Mouse (Mus musculus): ENCODE measurements around the gene Scd3. TPM values are rescaled to one million over a fixed set of nuclear protein-coding genes. Genes with fewer than 3 reads are reported as not detected.

The Scd3 gene
- polyA plus RNA-seq, 1 experiment from 2014 or later: 0.50 TPM

DNA sequence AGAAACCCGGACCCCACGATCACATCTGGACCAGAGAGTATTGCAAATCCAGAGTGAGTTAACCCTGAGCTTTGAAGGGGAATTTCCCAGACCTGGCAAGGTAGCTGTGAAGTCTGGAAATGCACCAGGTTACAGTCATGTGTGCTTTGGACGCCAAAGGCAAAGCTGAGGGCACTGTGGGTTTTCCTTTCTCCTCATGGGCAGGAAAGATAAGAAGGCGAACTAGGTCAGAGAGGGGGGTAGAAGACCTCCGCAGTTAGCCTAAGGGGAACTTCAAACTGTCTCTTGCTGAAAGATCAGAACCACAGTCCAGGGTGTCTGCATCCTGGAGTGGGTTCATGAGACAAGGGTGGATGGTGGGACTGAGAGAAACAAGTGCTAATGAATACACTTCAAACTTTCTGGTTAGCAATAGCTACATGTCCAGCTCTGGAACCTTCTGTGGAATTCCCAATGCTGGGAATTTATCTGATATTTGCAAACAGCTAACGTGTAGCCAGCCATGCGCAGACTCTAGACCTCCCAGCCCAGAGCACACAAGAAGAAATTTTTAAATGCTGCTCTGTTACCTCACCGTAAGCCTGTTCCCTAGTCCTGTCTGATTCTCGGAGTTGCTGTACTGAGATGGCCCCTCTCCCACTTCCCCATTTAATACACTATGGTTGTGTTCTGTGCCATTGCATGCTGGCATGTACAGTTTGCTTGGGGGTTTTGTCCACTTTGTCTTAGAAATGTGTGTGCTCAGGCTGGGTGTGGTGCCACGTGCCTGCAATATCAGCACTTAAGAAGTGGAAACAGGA lies 5.8 kb upstream of the Scd3 start:
- H3K27ac ChIP-seq (ENCODE audit: low read length): no peak overlapping the region
- no peak for ATAC-seq
- H3K4me3 ChIP-seq (ENCODE audit: low read depth, low read length): no peak overlapping the region
- no peaks in the 10 kb centered on the region for H3K4me1 ChIP-seq (ENCODE audit: insufficient read depth, low read depth, low read length)
- no peak for DNase-seq (ENCODE audit: low spot score)
- TF ChIP-seq EP300 (IDR thresholded peaks at IDR 0.05): no peak
- no peaks in the 10 kb centered on the region for H3K36me3 ChIP-seq (ENCODE audit: insufficient read depth, low read length)
- H3K9me3 ChIP-seq (ENCODE audit: low read length): no peaks in the 10 kb centered on the region
- no peak overlapping the region for H3K9ac ChIP-seq (replicated peaks; ENCODE audit: low read depth)
- H3K4me2 ChIP-seq (replicated peaks; ENCODE audit: low read depth, low read length): no peak overlapping the region
- 79% methylated on average over 10 of the region's 10 CpGs for whole genome bisulfite sequencing
- H3K27me3 ChIP-seq (replicated peaks; ENCODE audit: insufficient read depth, low read length): no peaks in the 10 kb centered on the region

DNA sequence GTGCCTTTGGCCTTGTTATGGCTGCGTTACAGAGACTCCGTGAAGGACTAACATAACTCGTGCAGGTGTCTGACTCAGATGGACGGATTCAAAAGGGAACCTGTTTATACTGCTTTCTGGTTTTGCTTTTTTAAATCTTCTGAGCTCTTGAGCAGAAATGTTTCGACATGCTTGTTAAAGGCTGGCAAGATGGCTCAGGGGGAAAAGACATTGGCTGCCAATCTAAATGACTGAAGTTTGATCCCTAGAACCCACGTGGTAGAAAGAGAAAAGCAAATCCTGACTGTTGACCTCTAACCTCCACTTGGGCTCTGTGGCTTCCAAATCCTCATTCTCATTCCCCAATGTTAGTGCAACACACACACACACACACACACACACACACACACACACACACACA lies 4.6 kb upstream of the Scd3 start:
- TF ChIP-seq CTCF (IDR thresholded peaks at IDR 0.05): no peak
- Histone ChIP-seq H3K9ac (replicated peaks; ENCODE audit: low read depth) (no peak overlapping the region), H3K36me3 (ENCODE audit: insufficient read depth, low read length) (no peaks in the 10 kb centered on the region), H3K27ac (ENCODE audit: low read length) (no peak overlapping the region), H3K27me3 (replicated peaks; ENCODE audit: insufficient read depth, low read length) (no peaks in the 10 kb centered on the region), H3K4me2 (replicated peaks; ENCODE audit: low read depth, low read length) (no peak overlapping the region), H3K4me3 (ENCODE audit: low read depth, low read length) (no peak overlapping the region), H3K4me1 (ENCODE audit: insufficient read depth, low read depth, low read length) (no peaks in the 10 kb centered on the region), H3K9me3 (ENCODE audit: low read length) (no peaks in the 10 kb centered on the region)
- DNase-seq (ENCODE audit: low spot score) (no peak), ATAC-seq (no peak)
- WGBS: 80% methylated on average over 6 of the region's 6 CpGs

DNA sequence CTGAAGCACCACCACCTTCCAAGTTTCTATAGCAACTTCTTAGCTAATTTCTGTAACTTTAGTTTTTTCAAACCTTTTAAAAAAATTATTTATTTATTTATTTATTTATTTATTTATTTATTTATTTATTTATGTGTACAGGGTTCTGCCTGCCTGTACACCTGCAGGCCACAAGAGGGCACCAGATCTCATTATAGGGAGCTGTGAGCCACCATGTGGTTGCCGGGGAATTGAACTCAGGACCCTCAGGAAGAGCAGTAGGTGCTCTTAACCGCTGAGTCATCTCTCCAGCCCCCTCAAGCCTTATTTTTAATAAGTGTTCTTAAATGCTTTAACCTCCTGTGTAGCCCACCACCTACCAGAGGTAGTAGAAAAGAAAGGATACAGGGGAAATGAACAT lies 4.1 kb upstream of the Scd3 start:
- Histone ChIP-seq H3K9ac (replicated peaks; ENCODE audit: low read depth) (no peak overlapping the region), H3K9me3 (ENCODE audit: low read length) (no peaks in the 10 kb centered on the region), H3K27me3 (replicated peaks; ENCODE audit: insufficient read depth, low read length) (no peaks in the 10 kb centered on the region), H3K4me2 (replicated peaks; ENCODE audit: low read depth, low read length) (no peak overlapping the region), H3K27ac (ENCODE audit: low read length) (no peak overlapping the region), H3K4me1 (ENCODE audit: insufficient read depth, low read depth, low read length) (no peaks in the 10 kb centered on the region), H3K4me3 (ENCODE audit: low read depth, low read length) (no peak overlapping the region), H3K36me3 (ENCODE audit: insufficient read depth, low read length) (no peaks in the 10 kb centered on the region)
- DNase-seq (ENCODE audit: low spot score) (no peak), ATAC-seq (no peak)
- WGBS: 86% methylated on average over 2 of the region's 2 CpGs
- TF ChIP-seq CTCF (IDR thresholded peaks at IDR 0.05) (peak; percentile 55), EP300 (IDR thresholded peaks at IDR 0.05) (no peak)

DNA sequence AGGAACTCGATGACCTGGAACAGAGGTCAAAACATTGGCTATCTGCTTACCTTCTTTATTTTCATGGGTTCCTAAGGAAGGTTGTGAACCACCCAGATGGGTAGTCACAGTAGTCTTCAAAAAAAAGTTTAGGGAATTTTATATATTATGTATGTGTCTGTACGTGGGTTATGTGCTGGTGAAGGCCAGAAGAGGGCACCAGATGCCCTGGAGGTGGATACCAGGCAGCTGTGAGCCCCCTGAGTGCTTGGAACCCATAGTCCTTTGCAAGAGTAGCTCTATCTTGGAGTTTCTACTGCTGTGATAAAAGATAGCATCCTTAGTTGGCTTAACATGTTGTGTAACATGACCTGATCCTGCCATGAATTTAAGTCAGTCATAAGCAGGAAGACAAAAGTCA lies 4.0 kb downstream of the Scd3 start:
- Histone ChIP-seq H3K27ac (ENCODE audit: low read length) (no peak overlapping the region), H3K4me2 (replicated peaks; ENCODE audit: low read depth, low read length) (no peak overlapping the region), H3K9ac (replicated peaks; ENCODE audit: low read depth) (no peak overlapping the region), H3K36me3 (ENCODE audit: insufficient read depth, low read length) (no peaks in the 10 kb centered on the region), H3K27me3 (replicated peaks; ENCODE audit: insufficient read depth, low read length) (no peaks in the 10 kb centered on the region), H3K4me3 (ENCODE audit: low read depth, low read length) (no peak overlapping the region), H3K4me1 (ENCODE audit: insufficient read depth, low read depth, low read length) (no peaks in the 10 kb centered on the region), H3K9me3 (ENCODE audit: low read length) (no peaks in the 10 kb centered on the region)
- ATAC-seq (no peak), DNase-seq (ENCODE audit: low spot score) (no peak)
- TF ChIP-seq CTCF (IDR thresholded peaks at IDR 0.05) (peak; percentile 21; the same call in 1 of the 2 replicates), EP300 (IDR thresholded peaks at IDR 0.05) (no peak)
- WGBS: 65% methylated on average over 2 of the region's 2 CpGs

DNA sequence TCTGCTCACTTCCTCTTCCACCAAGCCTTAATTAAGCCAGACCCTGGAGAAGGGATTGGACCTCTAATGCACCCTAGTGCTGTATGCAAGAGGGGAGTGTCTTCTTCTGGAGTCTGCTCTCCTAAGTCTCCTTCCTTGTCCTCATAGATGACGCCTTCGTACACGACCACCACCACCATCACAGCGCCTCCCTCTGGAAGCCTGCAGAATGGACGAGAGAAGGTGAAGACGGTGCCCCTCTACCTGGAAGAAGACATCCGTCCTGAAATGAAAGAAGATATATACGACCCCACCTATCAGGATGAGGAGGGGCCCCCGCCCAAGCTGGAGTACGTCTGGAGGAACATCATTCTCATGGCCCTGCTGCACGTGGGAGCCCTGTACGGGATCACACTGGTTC lies 12.2 kb downstream of the Scd3 start:
- Histone ChIP-seq H3K27me3 (replicated peaks; ENCODE audit: insufficient read depth, low read length) (no peaks in the 10 kb centered on the region), H3K9me3 (ENCODE audit: low read length) (no peaks in the 10 kb centered on the region), H3K9ac (replicated peaks; ENCODE audit: low read depth) (no peak overlapping the region), H3K4me2 (replicated peaks; ENCODE audit: low read depth, low read length) (no peak overlapping the region), H3K36me3 (ENCODE audit: insufficient read depth, low read length) (no peaks in the 10 kb centered on the region), H3K27ac (ENCODE audit: low read length) (no peak overlapping the region), H3K4me1 (ENCODE audit: insufficient read depth, low read depth, low read length) (no peaks in the 10 kb centered on the region), H3K4me3 (ENCODE audit: low read depth, low read length) (no peak overlapping the region)
- no peak for DNase-seq (ENCODE audit: low spot score)
- WGBS: 66% methylated on average over 12 of the region's 12 CpGs
- TF ChIP-seq EP300 (IDR thresholded peaks at IDR 0.05) (no peak), CTCF (IDR thresholded peaks at IDR 0.05) (no peak; the same call in 1 of the 2 replicates)
- ATAC-seq: no peak

DNA sequence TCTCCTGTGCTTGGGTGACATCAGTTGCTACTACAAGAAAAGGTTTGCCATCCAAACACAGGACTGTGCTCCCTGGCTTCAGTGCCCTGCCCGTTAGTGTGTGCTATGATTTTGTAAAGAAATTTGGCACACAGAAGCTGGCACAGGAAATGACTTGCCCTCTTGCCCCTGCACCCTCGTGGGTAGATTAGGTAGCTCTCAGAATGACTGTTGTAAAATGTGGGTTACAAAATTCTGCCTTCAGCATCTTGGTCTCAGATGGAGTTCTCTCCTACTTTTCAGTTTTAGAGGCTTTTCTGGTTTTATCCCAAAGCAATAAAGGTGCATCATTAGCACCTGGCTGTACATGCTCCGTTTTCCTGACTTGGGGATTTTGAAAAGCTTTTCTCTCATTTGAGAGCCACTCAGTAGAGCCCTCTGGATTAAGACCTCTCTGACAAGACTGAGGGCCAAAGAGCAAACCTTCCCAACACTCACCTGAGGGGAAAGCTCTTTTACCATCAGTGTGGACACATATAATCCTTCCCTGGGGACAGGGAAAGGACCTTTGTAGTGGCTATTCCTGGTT lies 15.0 kb downstream of the Scd3 start:
- no peaks in the 10 kb centered on the region for H3K36me3 ChIP-seq (ENCODE audit: insufficient read depth, low read length)
- H3K27ac ChIP-seq (ENCODE audit: low read length): no peak overlapping the region
- H3K27me3 ChIP-seq (replicated peaks; ENCODE audit: insufficient read depth, low read length): no peaks in the 10 kb centered on the region
- ATAC-seq (no peak), DNase-seq (ENCODE audit: low spot score) (no peak)
- no peaks in the 10 kb centered on the region for H3K4me1 ChIP-seq (ENCODE audit: insufficient read depth, low read depth, low read length)
- no peak for TF ChIP-seq CTCF (IDR thresholded peaks at IDR 0.05)
- TF ChIP-seq EP300 (IDR thresholded peaks at IDR 0.05): no peak
- no peak overlapping the region for H3K4me3 ChIP-seq (ENCODE audit: low read depth, low read length)
- H3K4me2 ChIP-seq (replicated peaks; ENCODE audit: low read depth, low read length): no peak overlapping the region
- no peak overlapping the region for H3K9ac ChIP-seq (replicated peaks; ENCODE audit: low read depth)
- WGBS: 46% methylated on average over 3 of the region's 3 CpGs
- H3K9me3 ChIP-seq (ENCODE audit: low read length): no peaks in the 10 kb centered on the region
